Comparison of ENCODE assay signal across 11 mouse cellular contexts in genomic region chr13:47201962-47202624, GRCm38 (mm10).
DNase-seq lines count a peak whose midpoint lies in the region; ATAC-seq and TF ChIP-seq lines count a peak whose summit lies in the region.
"Had no signal": no experiment of that assay in that cellular context is flagged by ENCODE, and none has a peak within 500 bp of the region (broad histone marks: within the 10 kb centered on the region; RNA-seq: fewer than 3 reads in every experiment).

No protein-coding gene starts in this region.

- no peak for TF ChIP-seq CTCF in testis, adult 2 months (IDR thresholded peaks at IDR 0.05; ENCODE audit: control insufficient read depth, insufficient read depth, insufficient replicate concordance, low read depth, low read length)

- peak; percentile 43 for DNase-seq in cerebellum, adult 11-12 months
- DNase-seq in left cerebral cortex, postnatal 4 days, result peak; percentile 10
- DNase-seq in left cerebral cortex, adult 11 months (ENCODE audit: low spot score), result no peak
- DNase-seq in heart, postnatal 36 days, result peak; percentile 45 to 56
- no peak for DNase-seq in urinary bladder, postnatal 14 days (ENCODE audit: low spot score)
- DNase-seq in right cerebral cortex, postnatal 4 days, result no peak

- TF ChIP-seq POLR2A in testis, adult 2 months (IDR thresholded peaks at IDR 0.05; ENCODE audit: control insufficient read depth, low read depth, low read length), result no peak

- no peaks in the 10 kb centered on the region for H3K27me3 ChIP-seq in testis, adult 2 months (ENCODE audit: control insufficient read depth, insufficient read depth, low read length)
- H3K27me3 ChIP-seq: liver, embryonic 15.5 days; neural tube, embryonic 15.5 days had no signal

- H3K4me3 ChIP-seq in testis, adult 2 months (ENCODE audit: control insufficient read depth, low read depth, low read length), result no peak overlapping the region
- H3K4me3 ChIP-seq: liver, embryonic 15.5 days; neural tube, embryonic 15.5 days had no signal

- no peaks in the 10 kb centered on the region; the same call in 1 of the 2 replicates for H3K4me1 ChIP-seq in testis, adult 2 months (ENCODE audit: control insufficient read depth, insufficient read depth, low read length)

- peak overlapping the region; percentile 86 for H3K27ac ChIP-seq in testis, adult 2 months (ENCODE audit: control insufficient read depth, insufficient read depth, low read depth, low read length)
- H3K27ac ChIP-seq: kidney, postnatal 0 days; liver, embryonic 15.5 days; neural tube, embryonic 15.5 days had no signal

- no peak for ATAC-seq in cerebellum, adult (ENCODE audit: insufficient number of reproducible peaks, low FRiP score, low TSS enrichment)

- no peaks in the 10 kb centered on the region for H3K36me3 ChIP-seq in testis, adult 2 months (ENCODE audit: control insufficient read depth, insufficient read depth, low read length)
- H3K36me3 ChIP-seq: neural tube, embryonic 15.5 days had no signal

- intact Hi-C loops in left cerebral cortex, postnatal 4 days (cut with DNase I), result no loop called here
- intact Hi-C loops in heart, postnatal 36 days (cut with DNase I), result loop anchor here (2.0 kb wide), 1 partner anchor 19 kb away; no protein-coding TSS in a partner anchor

Comparison
In these comparisons a context has a peak if more than half of its experiments do, and no peak if none do; other contexts are left out.
1. DNase-seq: peak in cerebellum, adult 11-12 months (single experiment), left cerebral cortex, postnatal 4 days (single experiment) and heart, postnatal 36 days (2 of 2); none in left cerebral cortex, adult 11 months (single experiment), urinary bladder, postnatal 14 days (single experiment) and right cerebral cortex, postnatal 4 days (single experiment).